ENCODE assay signal across 8 mouse cellular contexts in genomic region chr2:103073219-103073982, GRCm38 (mm10). TPM values are rescaled to one million over a fixed set of nuclear protein-coding genes. Genes with fewer than 3 reads are reported as not detected.
DNase-seq lines count a peak whose midpoint lies in the region; ATAC-seq and TF ChIP-seq lines count a peak whose summit lies in the region.

TSS of gene Pdhx (minus strand) at chr2:103073513.
TSS of gene Apip (plus strand) at chr2:103073675.

- DNase-seq in A20 (ENCODE audit: low read depth, low spot score), result peak; percentile 99
- DNase-seq in heart, adult 9 months (ENCODE audit: low spot score in 2 of 2), result peak; percentile 100
- peak; percentile 100 for DNase-seq in monocyte, adult 2 months (ENCODE audit: low read depth in 1 of 2, low spot score in 2 of 2)
- DNase-seq in spleen, postnatal 36 days (ENCODE audit: low spot score in 2 of 2), result peak; percentile 100

- peaks cover 17% of the 10 kb centered on the region for H3K4me1 ChIP-seq in bone marrow macrophage, adult 2 months (ENCODE audit: control insufficient read depth, insufficient read depth, low read length)
- H3K4me1 ChIP-seq in embryonic fibroblast, embryonic 13.5 days (ENCODE audit: control insufficient read depth, insufficient read depth, low read length), result 0 out of 2 replicates have a peak, but pooled peaks cover 2% of the 10 kb centered on the region
- peaks cover 10% of the 10 kb centered on the region; the same call in 1 of the 2 replicates for H3K4me1 ChIP-seq in kidney, embryonic 14.5 days (ENCODE audit: control insufficient read depth, insufficient read depth, low read length)
- H3K4me1 ChIP-seq in limb, embryonic 15.5 days, result peaks cover 9% of the 10 kb centered on the region; the same call in 1 of the 2 replicates

- peak within 1 kb of the TSS; percentile 94 for H3K4me3 ChIP-seq in bone marrow macrophage, adult 2 months (ENCODE audit: insufficient read depth, low read length)
- H3K4me3 ChIP-seq in embryonic fibroblast, embryonic 13.5 days (ENCODE audit: insufficient read depth, low read length), result peak within 1 kb of the TSS; percentile 97
- H3K4me3 ChIP-seq in kidney, embryonic 14.5 days (ENCODE audit: low read length), result peak within 1 kb of the TSS; percentile 69
- H3K4me3 ChIP-seq in limb, embryonic 15.5 days, result peak within 1 kb of the TSS; percentile 74

- ATAC-seq in kidney, embryonic 14.5 days (ENCODE audit: low FRiP score, low TSS enrichment), result peak; percentile 99
- ATAC-seq in limb, embryonic 15.5 days (ENCODE audit: insufficient number of reproducible peaks, low FRiP score, low TSS enrichment, low read depth), result peak; percentile 100

- peak within 1 kb of the TSS; percentile 87 for H3K27ac ChIP-seq in bone marrow macrophage, adult 2 months (ENCODE audit: insufficient read depth, low read depth, low read length)
- peak within 1 kb of the TSS; percentile 65 for H3K27ac ChIP-seq in embryonic fibroblast, embryonic 13.5 days (ENCODE audit: insufficient read depth, low read length)
- H3K27ac ChIP-seq in kidney, embryonic 14.5 days (ENCODE audit: low read depth, low read length), result peak within 1 kb of the TSS; percentile 59
- peak within 1 kb of the TSS; percentile 91 for H3K27ac ChIP-seq in limb, embryonic 15.5 days

- TF ChIP-seq POLR2A in bone marrow macrophage, adult 2 months (IDR thresholded peaks at IDR 0.05; ENCODE audit: borderline replicate concordance, low read depth, low read length), result peak; percentile 82; the same call in 1 of the 2 replicates
- peak; percentile 87 for TF ChIP-seq POLR2A in embryonic fibroblast, embryonic 13.5 days (IDR thresholded peaks at IDR 0.05; ENCODE audit: low read depth, low read length)

- H3K36me3 ChIP-seq in kidney, embryonic 14.5 days (ENCODE audit: control insufficient read depth, insufficient read depth, low read length), result 0 out of 2 replicates have a peak, but pooled peaks cover 2% of the 10 kb centered on the region
- H3K36me3 ChIP-seq in limb, embryonic 15.5 days, result no peaks in the 10 kb centered on the region; the same call in 1 of the 2 replicates

- no peaks in the 10 kb centered on the region for H3K27me3 ChIP-seq in kidney, embryonic 14.5 days (ENCODE audit: control insufficient read depth, insufficient read depth, low read length)
- no peaks in the 10 kb centered on the region for H3K27me3 ChIP-seq in limb, embryonic 15.5 days

- H3K9me3 ChIP-seq in kidney, embryonic 14.5 days (ENCODE audit: control insufficient read depth, low read length), result no peaks in the 10 kb centered on the region
- H3K9me3 ChIP-seq in limb, embryonic 15.5 days, result no peaks in the 10 kb centered on the region

- peak within 1 kb of the TSS; percentile 76 for H3K9ac ChIP-seq in kidney, embryonic 14.5 days (ENCODE audit: low read depth, low read length)
- H3K9ac ChIP-seq in limb, embryonic 15.5 days, result peak within 1 kb of the TSS; percentile 87

- under 1% methylated on average over 55 of the region's 55 CpGs for WGBS in kidney, embryonic 14.5 days
- under 1% methylated on average over 55 of the region's 55 CpGs for WGBS in limb, embryonic 15.5 days

- peak within 1 kb of the TSS; percentile 50 for H3K4me2 ChIP-seq in kidney, embryonic 14.5 days (replicated peaks; ENCODE audit: low read depth, low read length)
- peak within 1 kb of the TSS; percentile 62 for H3K4me2 ChIP-seq in limb, embryonic 15.5 days

- TF ChIP-seq CTCF in bone marrow macrophage, adult 2 months (IDR thresholded peaks at IDR 0.05; ENCODE audit: low read depth, low read length), result no peak
- no peak for TF ChIP-seq CTCF in embryonic fibroblast, embryonic 13.5 days (IDR thresholded peaks at IDR 0.05; ENCODE audit: borderline replicate concordance, insufficient read depth, low read length)

RNA-seq across cellular contexts. Expression of gene Pdhx, which starts in this region (rescaled TPM):
- 9.8 and 12.2 TPM in 2 replicates for polyA plus RNA-seq in bone marrow macrophage, adult 2 months (2012; ENCODE audit: insufficient read depth, insufficient read length, missing spikeins)
- 14.6 and 20.3 TPM in 2 replicates for polyA plus RNA-seq in embryonic fibroblast, embryonic 13.5 days (2011; ENCODE audit: insufficient read length, low read depth, missing spikeins)
- polyA plus RNA-seq in kidney, embryonic 14.5 days (2014; fragmentation: Nextera tagmentation; extraction: Ambion mirVana), result 31.5 and 38.3 TPM in 2 replicates
- polyA plus RNA-seq in limb, embryonic 15.5 days (2015; fragmentation: Nextera tagmentation; extraction: Ambion mirVana), result 30.8 and 34.7 TPM in 2 replicates

RNA-seq across cellular contexts. Expression of gene Apip, which starts in this region (rescaled TPM):
- 44.1 and 51.4 TPM in 2 replicates for polyA plus RNA-seq in bone marrow macrophage, adult 2 months (2012; ENCODE audit: insufficient read depth, insufficient read length, missing spikeins)
- polyA plus RNA-seq in embryonic fibroblast, embryonic 13.5 days (2011; ENCODE audit: insufficient read length, low read depth, missing spikeins), result 30.3 and 49.0 TPM in 2 replicates
- polyA plus RNA-seq in kidney, embryonic 14.5 days (2014; fragmentation: Nextera tagmentation; extraction: Ambion mirVana), result 73.7 and 73.9 TPM in 2 replicates
- polyA plus RNA-seq in limb, embryonic 15.5 days (2015; fragmentation: Nextera tagmentation; extraction: Ambion mirVana), result 68.5 and 69.5 TPM in 2 replicates

Comparison
In these comparisons a context has a peak if more than half of its experiments do, and no peak if none do; other contexts are left out.
1. Peak in every context shown above with its lines: DNase-seq, ATAC-seq, H3K4me3 ChIP-seq and H3K27ac ChIP-seq.